Mouse (Mus musculus): ENCODE results near the gene Slc39a11.

Slc39a11 gene

GRCm38 (mm10) chr11:113246475-113246874, 403.4 kb downstream of the Slc39a11 start:
- no peak for DNase-seq (ENCODE audit: low spot score in 2 of 2)

DNA sequence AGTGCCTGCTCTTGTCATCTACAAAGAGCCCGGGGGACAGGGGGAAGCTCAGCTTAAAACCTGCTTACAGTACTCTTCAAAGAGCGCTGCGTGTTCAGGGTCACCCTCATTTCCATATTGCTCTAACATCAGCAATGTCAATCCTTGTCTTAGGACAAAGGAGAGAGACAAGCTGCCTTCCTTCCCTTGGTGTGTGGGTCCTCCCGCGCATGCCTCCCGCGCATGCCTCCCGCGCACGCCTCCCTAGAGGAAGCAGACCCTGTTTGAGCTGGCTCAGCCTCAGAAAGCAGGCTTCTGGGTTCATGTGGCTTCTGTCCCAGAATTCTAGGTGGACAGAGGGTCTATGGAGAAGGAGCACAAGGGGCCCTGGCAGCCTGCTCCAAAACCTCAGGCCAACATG, 404.2 kb downstream of the Slc39a11 start:
- DNase-seq (ENCODE audit: low spot score in 2 of 2) = no peak

- no peak for DNase-seq (ENCODE audit: low spot score in 2 of 2)
Observed at GRCm38 (mm10) chr11:113234432-113234831, 415.4 kb downstream of the Slc39a11 start.

GRCm38 (mm10) chr11:113232049-113232448, 417.8 kb downstream of the Slc39a11 start:
- no peak for DNase-seq (ENCODE audit: low spot score in 2 of 2)

- DNase-seq (ENCODE audit: low spot score in 2 of 2) = no peak
Observed at GRCm38 (mm10) chr11:113230410-113231132, 419.3 kb downstream of the Slc39a11 start.

DNA sequence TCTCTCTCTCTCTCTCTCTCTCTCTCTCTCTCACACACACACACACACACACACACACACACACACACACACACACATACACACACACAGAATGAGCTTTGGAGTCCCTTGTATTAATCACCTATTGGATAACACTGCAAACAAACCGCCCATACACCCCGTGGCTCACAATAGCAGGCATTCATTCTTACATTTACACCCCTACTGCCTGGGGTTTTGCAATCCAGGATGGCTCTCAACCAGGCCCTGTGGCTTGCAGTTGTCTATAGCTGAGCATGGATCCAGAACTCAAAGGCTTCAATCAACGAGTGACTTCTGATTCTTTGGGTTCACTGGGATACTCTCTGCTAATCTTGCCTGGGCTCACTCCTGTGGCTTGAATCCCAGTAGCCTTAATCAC, 424.1 kb downstream of the Slc39a11 start:
- no peak for DNase-seq (ENCODE audit: low spot score in 2 of 2)

GRCm38 (mm10) chr11:113223756-113224323, 426.0 kb downstream of the Slc39a11 start:
- no peak for DNase-seq (ENCODE audit: low spot score in 2 of 2)

DNA sequence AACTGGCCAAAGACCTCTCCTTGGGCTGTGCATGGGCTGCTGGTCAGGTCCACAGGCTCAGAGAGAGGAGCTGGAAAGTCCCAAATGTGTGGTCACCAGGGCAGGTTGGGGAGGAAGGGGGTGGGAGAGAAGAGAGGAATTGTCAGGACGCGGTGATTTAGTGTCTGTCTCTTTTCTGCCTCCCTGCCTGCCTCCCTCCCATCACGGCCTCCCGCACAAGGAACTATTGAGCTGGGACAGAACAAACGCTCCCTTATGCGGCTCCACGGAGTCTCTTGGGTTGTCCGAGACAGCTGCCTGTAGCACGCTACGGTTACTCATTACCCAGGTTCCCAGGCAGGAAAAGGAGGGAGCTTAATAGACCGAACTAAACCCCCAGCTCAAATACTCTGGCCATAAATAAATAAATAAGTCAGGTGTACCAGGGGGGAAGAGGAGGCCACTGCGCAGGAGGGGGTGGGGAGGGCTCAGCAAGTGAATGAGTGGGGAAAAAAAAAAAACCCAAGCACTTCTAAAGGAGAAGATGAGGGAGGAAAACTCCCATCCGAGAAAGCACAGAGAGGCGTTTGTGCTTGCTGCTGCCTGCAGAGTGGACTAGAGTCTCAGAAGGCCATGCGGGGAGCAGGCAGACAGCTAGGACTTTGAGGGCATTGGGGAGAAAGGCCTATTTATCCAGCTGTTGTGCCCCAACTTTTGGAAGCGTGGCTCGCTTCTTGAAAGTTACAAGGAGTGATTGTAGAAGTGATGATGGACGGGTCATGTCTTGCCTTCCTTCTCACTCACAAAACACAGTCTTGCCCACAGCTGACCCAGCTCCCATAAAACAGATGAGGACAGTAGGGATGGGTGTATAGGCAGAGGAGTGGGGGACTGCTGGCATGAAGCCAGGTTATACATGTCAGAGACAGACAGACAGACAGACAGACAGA, 428.3 kb downstream of the Slc39a11 start:
- no peak for DNase-seq (ENCODE audit: low spot score in 2 of 2)

DNA sequence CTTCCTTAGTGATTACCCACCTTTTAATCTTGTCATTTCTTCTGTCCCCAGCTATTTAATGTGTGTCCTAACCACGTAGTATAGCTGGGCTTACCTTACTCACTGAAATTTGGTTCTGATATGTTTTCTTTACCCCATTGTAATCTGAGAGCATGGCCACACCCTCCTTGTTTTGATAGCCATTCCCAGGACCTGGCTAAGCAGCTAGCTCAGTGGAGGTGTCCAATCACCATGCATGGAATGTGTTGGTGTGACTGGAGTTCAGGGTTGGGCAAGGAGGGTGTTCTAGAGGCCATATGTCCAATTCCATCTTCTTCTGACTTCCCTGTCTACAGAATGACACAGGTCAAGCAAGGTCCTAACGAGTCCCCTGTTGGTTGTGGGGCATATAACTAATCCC, 429.2 kb downstream of the Slc39a11 start:
- DNase-seq (ENCODE audit: low spot score in 2 of 2) = no peak

DNA sequence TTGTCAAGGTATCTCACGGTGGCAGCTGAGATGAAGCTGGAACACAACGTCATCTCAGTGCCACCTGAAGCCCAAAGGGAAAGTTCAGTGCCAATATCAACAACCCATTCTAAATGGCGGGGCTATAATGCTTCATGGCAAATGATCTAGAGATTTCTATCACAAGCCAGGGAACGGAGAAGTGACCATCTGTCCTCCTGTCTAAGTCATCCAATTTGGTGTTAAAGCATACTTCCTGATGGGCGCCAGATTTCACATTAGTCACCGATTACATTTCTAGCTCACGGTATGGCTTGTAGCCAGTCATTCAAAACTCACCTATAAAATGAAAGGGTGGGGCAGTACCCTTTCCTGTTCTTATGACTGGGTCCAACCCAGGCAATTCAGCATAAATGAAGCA, 435.1 kb downstream of the Slc39a11 start:
- DNase-seq (ENCODE audit: low spot score in 2 of 2) = no peak

GRCm38 (mm10) chr11:113212390-113213025, 437.4 kb downstream of the Slc39a11 start:
- DNase-seq (ENCODE audit: low spot score in 2 of 2) = no peak

GRCm38 (mm10) chr11:113209220-113209878, 440.5 kb downstream of the Slc39a11 start:
- DNase-seq (ENCODE audit: low spot score in 2 of 2) = no peak

GRCm38 (mm10) chr11:113208521-113209072, 441.3 kb downstream of the Slc39a11 start:
- no peak for DNase-seq (ENCODE audit: low spot score in 2 of 2)

DNA sequence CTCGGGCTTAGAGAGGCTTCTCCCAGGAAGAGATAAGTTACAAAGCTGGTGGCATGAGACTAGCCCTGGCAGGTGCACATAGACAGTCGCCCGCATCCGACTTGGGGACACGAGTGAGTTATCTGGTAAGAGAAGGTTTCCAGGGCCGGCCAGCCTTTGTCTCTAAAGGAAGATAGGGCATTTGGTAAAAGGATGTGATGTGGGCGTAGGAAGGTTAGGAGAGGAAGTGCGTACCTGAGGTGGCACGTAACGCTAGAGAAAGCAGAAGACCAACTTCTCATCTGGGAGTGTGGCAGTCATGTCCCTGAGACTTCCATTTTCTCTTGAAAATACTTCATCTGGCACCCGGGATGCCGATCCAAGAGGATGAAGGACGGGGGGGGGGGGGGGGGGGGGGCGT, 441.9 kb downstream of the Slc39a11 start:
- no peak for DNase-seq (ENCODE audit: low spot score in 2 of 2)

DNA sequence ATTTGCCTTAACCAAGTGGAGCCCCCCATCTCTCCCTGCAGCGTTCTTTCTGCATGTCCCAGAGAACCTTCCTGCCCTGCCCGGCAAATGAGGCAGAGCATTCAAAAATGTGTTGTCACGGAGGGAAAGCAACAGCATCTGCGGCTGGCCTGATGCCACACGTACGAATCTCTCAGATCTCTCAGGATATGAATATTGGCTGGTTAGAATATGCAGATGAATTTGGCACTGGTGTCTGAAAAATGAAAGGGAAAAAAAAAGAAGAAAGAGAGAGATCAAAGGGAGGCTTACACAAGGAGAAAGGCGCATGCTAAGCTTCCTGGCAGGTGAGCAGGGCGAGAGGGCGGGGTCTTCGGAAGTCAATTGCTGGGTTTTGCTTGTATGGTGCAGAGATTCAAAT, 443.8 kb downstream of the Slc39a11 start:
- DNase-seq (ENCODE audit: low spot score in 2 of 2) = no peak

DNA sequence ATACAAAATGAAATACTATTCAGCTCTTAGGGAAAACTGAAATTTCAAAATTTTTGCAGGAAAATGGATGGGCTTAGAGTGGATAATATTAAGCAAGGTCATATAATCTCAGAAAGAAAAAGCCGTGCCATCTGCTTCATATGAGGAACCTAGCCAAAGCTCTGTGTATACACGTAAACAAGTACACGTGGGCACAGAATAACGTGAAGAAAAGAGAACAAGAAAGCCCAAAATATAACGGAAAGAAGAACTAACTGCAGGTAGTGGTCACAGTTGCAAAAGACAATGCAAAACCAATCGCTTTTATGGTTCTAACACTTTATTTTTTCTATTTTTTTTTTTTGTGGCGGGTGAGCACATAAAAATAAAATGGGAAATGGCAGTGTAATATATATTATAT, 446.9 kb downstream of the Slc39a11 start:
- DNase-seq (ENCODE audit: low spot score in 2 of 2) = no peak

DNA sequence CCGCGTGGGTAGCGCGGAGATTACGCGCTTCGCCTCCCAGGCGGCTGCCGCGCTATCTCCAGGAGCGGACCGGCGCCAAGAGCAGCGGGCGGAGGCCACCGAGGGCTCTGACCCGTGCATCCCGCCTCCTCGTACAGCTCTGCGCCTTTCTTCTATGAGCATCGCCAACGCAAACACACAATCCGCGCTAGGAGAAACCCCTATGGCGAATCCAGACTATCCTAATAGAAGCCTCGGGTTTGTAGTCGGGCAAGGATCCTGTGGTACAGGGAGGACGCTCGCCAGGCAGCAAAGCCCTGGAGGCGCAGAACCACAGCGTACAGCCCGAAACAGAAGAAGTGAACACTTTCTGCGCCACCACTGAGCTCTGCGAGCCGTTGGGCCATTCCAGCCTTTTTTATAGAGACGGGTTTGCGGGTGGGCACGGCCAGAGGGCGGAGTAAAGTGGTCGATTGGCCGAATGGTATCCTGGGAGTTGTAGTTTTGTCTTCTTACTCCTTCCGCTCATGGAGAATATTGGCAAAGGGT, 448.3 kb downstream of the Slc39a11 start:
- peak in 1 of 2 experiments; percentile 37 for DNase-seq (ENCODE audit: low spot score in 2 of 2)

- no peak for DNase-seq (ENCODE audit: low spot score in 2 of 2)
Observed at GRCm38 (mm10) chr11:113200901-113201300, 449.0 kb downstream of the Slc39a11 start.

GRCm38 (mm10) chr11:113198586-113198985, 451.3 kb downstream of the Slc39a11 start:
- DNase-seq (ENCODE audit: low spot score in 2 of 2) = peak in 1 of 2 experiments; percentile 52

- DNase-seq (ENCODE audit: low spot score in 2 of 2) = no peak
Observed at GRCm38 (mm10) chr11:113197624-113198023, 452.3 kb downstream of the Slc39a11 start.

Measured in spleen, postnatal 4 days (tissue).